Comparison of ENCODE assay signal across 7 mouse cellular contexts in genomic region chr2:73495617-73496328, GRCm38 (mm10). TPM values are rescaled to one million over a fixed set of nuclear protein-coding genes. Genes with fewer than 3 reads are reported as not detected.
DNase-seq lines count a peak whose midpoint lies in the region; ATAC-seq and TF ChIP-seq lines count a peak whose summit lies in the region.

No protein-coding gene starts in this region.

- no peaks in the 10 kb centered on the region for H3K9me3 ChIP-seq in kidney, postnatal 0 days (replicated peaks; ENCODE audit: low read length)

- H3K27me3 ChIP-seq in kidney, postnatal 0 days (ENCODE audit: insufficient read depth, low read length) = no peaks in the 10 kb centered on the region

- no peak for TF ChIP-seq CTCF in kidney, postnatal 0 days (IDR thresholded peaks at IDR 0.05; ENCODE audit: low read depth)

- H3K4me3 ChIP-seq in kidney, postnatal 0 days (replicated peaks; ENCODE audit: low read depth, low read length) = no peak overlapping the region

- H3K27ac ChIP-seq in kidney, postnatal 0 days = peak overlapping the region; percentile 33; the same call in 1 of the 2 replicates

- H3K9ac ChIP-seq in kidney, postnatal 0 days (ENCODE audit: low read depth, low read length) = no peak overlapping the region

- peak overlapping the region; percentile 10; the same call in 1 of the 2 replicates for H3K4me2 ChIP-seq in kidney, postnatal 0 days (ENCODE audit: low read length)

- peaks cover 3% of the 10 kb centered on the region; the same call in 1 of the 2 replicates for H3K4me1 ChIP-seq in kidney, postnatal 0 days (replicated peaks; ENCODE audit: insufficient read depth, low read length)

- peak; percentile 25 for DNase-seq in c-Kit-positive CD71-positive TER-119-positive erythroid progenitor cells, embryonic 14.5 days (ENCODE audit: low spot score)
- peak; percentile 78 for DNase-seq in forelimb bud, embryonic 11.5 days (ENCODE audit: low read depth, low spot score)
- DNase-seq in kidney, postnatal 0 days (ENCODE audit: low spot score) = peak; percentile 79
- no peak for DNase-seq in right cerebral cortex, postnatal 25 days
- DNase-seq in urinary bladder, postnatal 36 days (ENCODE audit: low spot score in 2 of 2) = no peak
- no peak for DNase-seq in ovary, postnatal 14 days (ENCODE audit: low spot score)

- peak; percentile 40; the same call in 1 of the 2 replicates for ATAC-seq in kidney, postnatal 0 days (replicated peaks; ENCODE audit: low FRiP score, low read depth)
- peak; percentile 80 for ATAC-seq in megakaryocyte, adult 5-6 weeks (ENCODE audit: poor library complexity, severe bottlenecking)

- 23% methylated on average over 16 of the region's 16 CpGs for WGBS in kidney, postnatal 0 days

- H3K36me3 ChIP-seq in kidney, postnatal 0 days (ENCODE audit: insufficient read depth, low read length) = no peaks in the 10 kb centered on the region

RNA-seq across cellular contexts. Expression of gene Wipf1, which starts 33.8 kb away (rescaled TPM):
- polyA plus RNA-seq in kidney, postnatal 0 days (2015; fragmentation: Nextera tagmentation; extraction: Ambion mirVana) = 7.6 and 8.0 TPM in 2 replicates
- total RNA-seq in megakaryocyte, adult 5-6 weeks (2015) = 123 and 139 TPM in 2 replicates
- total RNA-seq in megakaryocyte, adult 5-6 weeks (2017) = 37.4 and 55.2 TPM in 2 replicates

Comparison
In these comparisons a context has a peak if more than half of its experiments do, and no peak if none do; other contexts are left out.
1. DNase-seq: peak in c-Kit-positive CD71-positive TER-119-positive erythroid progenitor cells, embryonic 14.5 days (single experiment), forelimb bud, embryonic 11.5 days (single experiment) and kidney, postnatal 0 days (single experiment); none in right cerebral cortex, postnatal 25 days (single experiment), urinary bladder, postnatal 36 days (0 of 2) and ovary, postnatal 14 days (single experiment).